Mouse (Mus musculus): ENCODE measurements at regions not wholly inside any gene's neighbourhood (a gene's known extent, or its start where the extent isn't known, plus 50 kb on each side); places are given as distances from the start of the nearest gene placed in this dataset.
A peak's percentile ranks its signal among the peaks of the same experiment; 100 is the strongest.

GRCm38 (mm10) chr12:9274181-9274580 lies 244.4 kb downstream of the Ttc32 start:
- no peak overlapping the region for H3K27ac ChIP-seq (ENCODE audit: low read length)
- no peak overlapping the region for H3K4me2 ChIP-seq (ENCODE audit: low read depth, low read length)
- no peaks in the 10 kb centered on the region for H3K27me3 ChIP-seq (replicated peaks; ENCODE audit: control insufficient read depth, insufficient read depth, low read length)
- ATAC-seq: no peak
- H3K4me3 ChIP-seq (ENCODE audit: low read length): no peak overlapping the region
- no peak overlapping the region for H3K9ac ChIP-seq (ENCODE audit: low read depth, low read length)
- H3K4me1 ChIP-seq (ENCODE audit: control insufficient read depth, insufficient read depth, low read length): no peaks in the 10 kb centered on the region
- no peaks in the 10 kb centered on the region for H3K36me3 ChIP-seq (ENCODE audit: control insufficient read depth, insufficient read depth, low read length)
- H3K9me3 ChIP-seq (ENCODE audit: control insufficient read depth, low read length): no peaks in the 10 kb centered on the region
- WGBS: 76% methylated on average over 1 of the region's 1 CpGs

- Histone ChIP-seq H3K27ac (ENCODE audit: low read length) (no peak overlapping the region), H3K4me2 (ENCODE audit: low read depth, low read length) (no peak overlapping the region), H3K4me3 (ENCODE audit: low read length) (no peak overlapping the region), H3K4me1 (ENCODE audit: control insufficient read depth, insufficient read depth, low read length) (no peaks in the 10 kb centered on the region), H3K9ac (ENCODE audit: low read depth, low read length) (no peak overlapping the region), H3K36me3 (ENCODE audit: control insufficient read depth, insufficient read depth, low read length) (no peaks in the 10 kb centered on the region), H3K27me3 (replicated peaks; ENCODE audit: control insufficient read depth, insufficient read depth, low read length) (no peaks in the 10 kb centered on the region), H3K9me3 (ENCODE audit: control insufficient read depth, low read length) (no peaks in the 10 kb centered on the region)
- no peak for ATAC-seq
- 85% methylated on average over 7 of the region's 7 CpGs for WGBS
These were observed 245.9 kb downstream of the Ttc32 start for GRCm38 (mm10) chr12:9275697-9276096.

GRCm38 (mm10) chr12:9278735-9279134 lies 248.9 kb downstream of the Ttc32 start:
- WGBS: 38% methylated on average over 5 of the region's 5 CpGs
- Histone ChIP-seq H3K4me3 (ENCODE audit: low read length) (no peak overlapping the region), H3K27me3 (replicated peaks; ENCODE audit: control insufficient read depth, insufficient read depth, low read length) (no peaks in the 10 kb centered on the region), H3K27ac (ENCODE audit: low read length) (no peak overlapping the region), H3K9me3 (ENCODE audit: control insufficient read depth, low read length) (no peaks in the 10 kb centered on the region), H3K36me3 (ENCODE audit: control insufficient read depth, insufficient read depth, low read length) (no peaks in the 10 kb centered on the region), H3K4me1 (ENCODE audit: control insufficient read depth, insufficient read depth, low read length) (no peaks in the 10 kb centered on the region), H3K9ac (ENCODE audit: low read depth, low read length) (no peak overlapping the region), H3K4me2 (ENCODE audit: low read depth, low read length) (no peak overlapping the region)
- no peak for ATAC-seq

GRCm38 (mm10) chr12:9279893-9280605 lies 250.3 kb downstream of the Ttc32 start:
- H3K27me3 ChIP-seq (replicated peaks; ENCODE audit: control insufficient read depth, insufficient read depth, low read length): no peaks in the 10 kb centered on the region
- ATAC-seq: no peak
- WGBS: 55% methylated on average over 5 of the region's 5 CpGs

GRCm38 (mm10) chr12:9287271-9287670 lies 257.5 kb downstream of the Ttc32 start:
- Histone ChIP-seq H3K4me2 (ENCODE audit: low read depth, low read length) (no peak overlapping the region), H3K9ac (ENCODE audit: low read depth, low read length) (no peak overlapping the region), H3K36me3 (ENCODE audit: control insufficient read depth, insufficient read depth, low read length) (no peaks in the 10 kb centered on the region), H3K27me3 (replicated peaks; ENCODE audit: control insufficient read depth, insufficient read depth, low read length) (no peaks in the 10 kb centered on the region), H3K4me3 (ENCODE audit: low read length) (no peak overlapping the region), H3K9me3 (ENCODE audit: control insufficient read depth, low read length) (no peaks in the 10 kb centered on the region), H3K27ac (ENCODE audit: low read length) (no peak overlapping the region), H3K4me1 (ENCODE audit: control insufficient read depth, insufficient read depth, low read length) (no peaks in the 10 kb centered on the region)
- 84% methylated on average over 2 of the region's 2 CpGs for WGBS
- no peak for ATAC-seq

More at GRCm38 (mm10) chr12:9279893-9280605, 250.3 kb downstream of the Ttc32 start:
- Histone ChIP-seq H3K9me3 (ENCODE audit: control insufficient read depth, low read length) (no peaks in the 10 kb centered on the region), H3K4me3 (ENCODE audit: low read length) (no peak overlapping the region), H3K4me2 (ENCODE audit: low read depth, low read length) (no peak overlapping the region), H3K27ac (ENCODE audit: low read length) (no peak overlapping the region), H3K9ac (ENCODE audit: low read depth, low read length) (no peak overlapping the region), H3K4me1 (ENCODE audit: control insufficient read depth, insufficient read depth, low read length) (no peaks in the 10 kb centered on the region), H3K36me3 (ENCODE audit: control insufficient read depth, insufficient read depth, low read length) (no peaks in the 10 kb centered on the region)

GRCm38 (mm10) chr12:9292656-9293055 lies 262.9 kb downstream of the Ttc32 start:
- H3K27ac ChIP-seq (ENCODE audit: low read length): no peak overlapping the region
- no peaks in the 10 kb centered on the region for H3K4me1 ChIP-seq (ENCODE audit: control insufficient read depth, insufficient read depth, low read length)
- no peaks in the 10 kb centered on the region for H3K27me3 ChIP-seq (replicated peaks; ENCODE audit: control insufficient read depth, insufficient read depth, low read length)
- H3K9me3 ChIP-seq (ENCODE audit: control insufficient read depth, low read length): no peaks in the 10 kb centered on the region
- no peak overlapping the region for H3K4me2 ChIP-seq (ENCODE audit: low read depth, low read length)
- no peak for ATAC-seq
- H3K9ac ChIP-seq (ENCODE audit: low read depth, low read length): no peak overlapping the region
- H3K36me3 ChIP-seq (ENCODE audit: control insufficient read depth, insufficient read depth, low read length): no peaks in the 10 kb centered on the region
- no peak overlapping the region for H3K4me3 ChIP-seq (ENCODE audit: low read length)

- Histone ChIP-seq H3K27ac (ENCODE audit: low read length) (no peak overlapping the region), H3K4me2 (ENCODE audit: low read depth, low read length) (no peak overlapping the region), H3K4me3 (ENCODE audit: low read length) (no peak overlapping the region), H3K27me3 (replicated peaks; ENCODE audit: control insufficient read depth, insufficient read depth, low read length) (no peaks in the 10 kb centered on the region), H3K36me3 (ENCODE audit: control insufficient read depth, insufficient read depth, low read length) (no peaks in the 10 kb centered on the region), H3K9me3 (ENCODE audit: control insufficient read depth, low read length) (no peaks in the 10 kb centered on the region), H3K4me1 (ENCODE audit: control insufficient read depth, insufficient read depth, low read length) (no peaks in the 10 kb centered on the region), H3K9ac (ENCODE audit: low read depth, low read length) (no peak overlapping the region)
- WGBS: 89% methylated on average over 3 of the region's 3 CpGs
- ATAC-seq: no peak
These were observed 265.4 kb downstream of the Ttc32 start for GRCm38 (mm10) chr12:9295211-9295610.

GRCm38 (mm10) chr12:9298848-9299655 lies 269.3 kb downstream of the Ttc32 start:
- Histone ChIP-seq H3K27me3 (replicated peaks; ENCODE audit: control insufficient read depth, insufficient read depth, low read length) (no peaks in the 10 kb centered on the region), H3K36me3 (ENCODE audit: control insufficient read depth, insufficient read depth, low read length) (no peaks in the 10 kb centered on the region), H3K4me1 (ENCODE audit: control insufficient read depth, insufficient read depth, low read length) (no peaks in the 10 kb centered on the region), H3K9me3 (ENCODE audit: control insufficient read depth, low read length) (no peaks in the 10 kb centered on the region), H3K4me2 (ENCODE audit: low read depth, low read length) (no peak overlapping the region), H3K9ac (ENCODE audit: low read depth, low read length) (no peak overlapping the region), H3K4me3 (ENCODE audit: low read length) (no peak overlapping the region), H3K27ac (ENCODE audit: low read length) (no peak overlapping the region)
- WGBS: 53% methylated on average over 5 of the region's 5 CpGs
- ATAC-seq: peak; percentile 85

GRCm38 (mm10) chr12:9304146-9304545 lies 265.8 kb upstream of the Osr1 start:
- WGBS: 67% methylated on average over 2 of the region's 2 CpGs
- ATAC-seq: no peak
- H3K36me3 ChIP-seq (ENCODE audit: control insufficient read depth, insufficient read depth, low read length): no peaks in the 10 kb centered on the region

More at GRCm38 (mm10) chr12:9304146-9304545, 265.8 kb upstream of the Osr1 start:
- no peak overlapping the region for H3K9ac ChIP-seq (ENCODE audit: low read depth, low read length)
- H3K4me2 ChIP-seq (ENCODE audit: low read depth, low read length): no peak overlapping the region
- H3K4me3 ChIP-seq (ENCODE audit: low read length): no peak overlapping the region
- H3K27me3 ChIP-seq (replicated peaks; ENCODE audit: control insufficient read depth, insufficient read depth, low read length): no peaks in the 10 kb centered on the region
- H3K9me3 ChIP-seq (ENCODE audit: control insufficient read depth, low read length): no peaks in the 10 kb centered on the region
- no peak overlapping the region for H3K27ac ChIP-seq (ENCODE audit: low read length)
- H3K4me1 ChIP-seq (ENCODE audit: control insufficient read depth, insufficient read depth, low read length): no peaks in the 10 kb centered on the region

All from intestine, embryonic 16.5 days (tissue).